In the genomic region with DNA sequence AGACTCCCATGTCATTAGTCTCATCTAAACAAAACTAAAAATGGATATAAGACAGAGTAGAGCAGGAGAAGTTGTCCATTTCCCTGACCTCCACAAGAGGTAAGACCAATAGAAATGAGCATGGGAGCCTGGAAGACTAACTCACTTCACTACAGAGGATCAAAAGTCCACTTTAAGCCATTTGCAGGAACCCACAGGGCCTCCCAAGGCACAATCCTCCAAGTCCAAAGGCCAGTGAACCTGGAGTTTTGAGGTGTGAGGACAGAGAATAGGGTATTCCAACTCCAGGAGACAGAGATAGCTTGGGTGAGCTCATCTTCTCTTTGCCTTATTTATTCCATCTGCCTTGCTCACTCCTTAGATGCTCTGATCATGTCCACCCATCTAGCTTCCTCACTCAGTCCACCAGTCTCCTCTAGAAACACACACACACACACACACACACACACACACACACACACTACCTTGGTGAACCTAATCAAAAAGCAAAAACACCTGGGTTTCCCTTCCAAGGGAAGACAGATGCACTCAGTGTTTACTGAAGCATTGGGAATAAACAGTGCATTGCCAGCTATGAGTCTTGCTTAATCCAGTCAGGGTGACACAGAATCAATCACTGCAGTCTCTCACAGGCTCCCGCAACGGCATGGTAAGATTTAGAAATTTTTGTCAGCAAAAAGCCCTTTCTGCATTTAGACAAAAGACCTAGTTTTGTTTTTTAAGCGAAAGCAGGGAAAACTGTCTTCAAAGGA, we compare ENCODE assay signal across 11 mouse cellular contexts.
DNase-seq lines count a peak whose midpoint lies in the region; ATAC-seq lines count a peak whose summit lies in the region.
"Had no signal": no experiment of that assay in that cellular context is flagged by ENCODE, and none has a peak within 500 bp of the region (broad histone marks: within the 10 kb centered on the region; RNA-seq: fewer than 3 reads in every experiment).

No protein-coding gene starts in this region.

- no peaks in the 10 kb centered on the region for H3K36me3 ChIP-seq in forebrain, embryonic 13.5 days (ENCODE audit: poor library complexity, severe bottlenecking)
- H3K36me3 ChIP-seq in hindbrain, embryonic 13.5 days = no peaks in the 10 kb centered on the region
- no peaks in the 10 kb centered on the region for H3K36me3 ChIP-seq in neural tube, embryonic 14.5 days (ENCODE audit: control insufficient read depth, insufficient read depth, low read length)
- H3K36me3 ChIP-seq: heart, embryonic 13.5 days had no signal

- 0 out of 2 replicates have a peak overlapping the region, but pooled peaks have one; percentile 5 for H3K4me2 ChIP-seq in forebrain, embryonic 13.5 days
- H3K4me2 ChIP-seq in hindbrain, embryonic 13.5 days = no peak overlapping the region
- H3K4me2 ChIP-seq in neural tube, embryonic 14.5 days (ENCODE audit: low read depth, low read length) = no peak overlapping the region
- H3K4me2 ChIP-seq: heart, embryonic 13.5 days had no signal

- H3K4me3 ChIP-seq in forebrain, embryonic 13.5 days = no peak overlapping the region
- no peak overlapping the region for H3K4me3 ChIP-seq in hindbrain, embryonic 13.5 days
- no peak overlapping the region for H3K4me3 ChIP-seq in neural tube, embryonic 14.5 days (ENCODE audit: low read depth, low read length)
- H3K4me3 ChIP-seq: heart, embryonic 13.5 days; megakaryocyte, embryonic 14.5 days had no signal

- no peaks in the 10 kb centered on the region for H3K27me3 ChIP-seq in forebrain, embryonic 13.5 days
- no peaks in the 10 kb centered on the region for H3K27me3 ChIP-seq in hindbrain, embryonic 13.5 days
- H3K27me3 ChIP-seq in neural tube, embryonic 14.5 days (ENCODE audit: control insufficient read depth, insufficient read depth, low read length) = no peaks in the 10 kb centered on the region
- H3K27me3 ChIP-seq: heart, embryonic 13.5 days; megakaryocyte, embryonic 14.5 days had no signal

- peak overlapping the region; percentile 66 for H3K27ac ChIP-seq in forebrain, embryonic 13.5 days
- H3K27ac ChIP-seq in hindbrain, embryonic 13.5 days = peak overlapping the region; percentile 48; the same call in 1 of the 2 replicates
- no peak overlapping the region for H3K27ac ChIP-seq in neural tube, embryonic 14.5 days (ENCODE audit: low read depth, low read length)
- H3K27ac ChIP-seq: heart, embryonic 13.5 days had no signal

- peak; percentile 10 to 23 for DNase-seq in kidney, postnatal 36 days
- DNase-seq in kidney, postnatal 4 days = no peak
- no peak for DNase-seq in lung, postnatal 4 days
- no peak for DNase-seq in urinary bladder, postnatal 10 days (ENCODE audit: low spot score)
- DNase-seq: adrenal gland, postnatal 36 days; cerebellum, adult 18-20 months had no signal

- WGBS in forebrain, embryonic 13.5 days = 47% methylated on average over 3 of the region's 3 CpGs
- 63% methylated on average over 3 of the region's 3 CpGs for WGBS in hindbrain, embryonic 13.5 days
- 64% methylated on average over 3 of the region's 3 CpGs for WGBS in neural tube, embryonic 14.5 days

- H3K9me3 ChIP-seq in forebrain, embryonic 13.5 days (replicated peaks) = no peaks in the 10 kb centered on the region
- H3K9me3 ChIP-seq in hindbrain, embryonic 13.5 days = no peaks in the 10 kb centered on the region
- H3K9me3 ChIP-seq in neural tube, embryonic 14.5 days (ENCODE audit: control insufficient read depth, low read length) = no peaks in the 10 kb centered on the region
- H3K9me3 ChIP-seq: heart, embryonic 13.5 days had no signal

- peaks cover 13% of the 10 kb centered on the region for H3K4me1 ChIP-seq in forebrain, embryonic 13.5 days
- H3K4me1 ChIP-seq in hindbrain, embryonic 13.5 days (replicated peaks) = no peaks in the 10 kb centered on the region; the same call in 1 of the 2 replicates
- no peaks in the 10 kb centered on the region for H3K4me1 ChIP-seq in neural tube, embryonic 14.5 days (ENCODE audit: control insufficient read depth, insufficient read depth, low read length)
- H3K4me1 ChIP-seq: heart, embryonic 13.5 days; megakaryocyte, embryonic 14.5 days had no signal

- ATAC-seq in forebrain, embryonic 13.5 days = peak; percentile 96
- peak; percentile 65; the same call in 1 of the 2 replicates for ATAC-seq in hindbrain, embryonic 13.5 days (ENCODE audit: low FRiP score)
- 0 out of 2 replicates have a peak, but pooled peaks have one; percentile 44 for ATAC-seq in neural tube, embryonic 14.5 days (ENCODE audit: low read depth)

- no peak overlapping the region for H3K9ac ChIP-seq in forebrain, embryonic 13.5 days
- no peak overlapping the region for H3K9ac ChIP-seq in hindbrain, embryonic 13.5 days
- no peak overlapping the region for H3K9ac ChIP-seq in neural tube, embryonic 14.5 days (replicated peaks; ENCODE audit: low read depth, low read length)
- H3K9ac ChIP-seq: heart, embryonic 13.5 days had no signal

Comparison
In these comparisons a context has a peak if more than half of its experiments do, and no peak if none do; other contexts are left out.
1. DNase-seq: peak in kidney, postnatal 36 days (2 of 2); none in kidney, postnatal 4 days (0 of 2), lung, postnatal 4 days (0 of 2) and urinary bladder, postnatal 10 days (single experiment).
2. ATAC-seq: peak in every context shown above with its lines; median percentile 96 in forebrain, embryonic 13.5 days; 65 in hindbrain, embryonic 13.5 days; 44 in neural tube, embryonic 14.5 days.